In the genomic region with DNA sequence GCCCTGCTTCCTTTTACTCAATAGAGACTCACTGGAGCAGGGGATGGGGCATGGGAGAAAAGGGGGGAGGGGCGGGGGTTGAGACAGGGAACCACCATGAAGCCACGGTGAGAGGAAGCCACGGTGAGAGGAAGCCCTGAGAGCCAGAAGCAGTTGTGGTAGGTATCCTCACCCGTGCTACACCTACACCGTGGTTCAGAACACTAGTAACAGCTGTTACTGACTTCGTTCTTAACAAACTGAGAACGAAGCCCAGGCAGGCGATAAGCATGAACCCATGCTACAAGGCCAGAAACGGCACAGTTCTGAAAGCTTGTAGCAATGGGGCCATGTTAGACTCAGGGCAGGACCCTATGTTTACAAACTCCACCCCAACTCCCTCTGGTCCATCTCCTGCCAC, we compare ENCODE assay signal across 18 mouse cellular contexts. TPM values are rescaled to one million over a fixed set of nuclear protein-coding genes. Genes with fewer than 3 reads are reported as not detected.
DNase-seq lines count a peak whose midpoint lies in the region; ATAC-seq lines count a peak whose summit lies in the region.
"Had no signal": no experiment of that assay in that cellular context is flagged by ENCODE, and none has a peak within 500 bp of the region (broad histone marks: within the 10 kb centered on the region; RNA-seq: fewer than 3 reads in every experiment).

No protein-coding gene starts in this region.

- ATAC-seq in heart, embryonic 16.5 days (replicated peaks; ENCODE audit: extremely low read depth, insufficient read depth, low FRiP score), result no peak
- ATAC-seq in lung, embryonic 16.5 days (ENCODE audit: low read depth), result no peak
- no peak for ATAC-seq in limb, embryonic 12.5 days (ENCODE audit: insufficient number of reproducible peaks, insufficient read depth, low FRiP score, low TSS enrichment, low read depth)
- no peak for ATAC-seq in megakaryocyte progenitor cell, adult 5-6 weeks (replicated peaks; ENCODE audit: poor library complexity)
- ATAC-seq: activated CD4-positive, CD25-positive, alpha-beta regulatory T cell, adult 4 months; midbrain, embryonic 13.5 days had no signal

- peaks cover 14% of the 10 kb centered on the region for H3K4me1 ChIP-seq in heart, embryonic 16.5 days (ENCODE audit: control insufficient read depth, insufficient read depth, low read length)
- peaks cover 25% of the 10 kb centered on the region for H3K4me1 ChIP-seq in lung, embryonic 16.5 days (replicated peaks; ENCODE audit: control insufficient read depth, insufficient read depth, low read length)
- H3K4me1 ChIP-seq in limb, embryonic 12.5 days (replicated peaks), result peaks cover 37% of the 10 kb centered on the region
- H3K4me1 ChIP-seq: forebrain, embryonic 12.5 days; midbrain, embryonic 13.5 days had no signal

- no peak overlapping the region for H3K4me2 ChIP-seq in heart, embryonic 16.5 days (ENCODE audit: low read depth, low read length)
- no peak overlapping the region for H3K4me2 ChIP-seq in lung, embryonic 16.5 days (ENCODE audit: low read depth, low read length)
- H3K4me2 ChIP-seq in limb, embryonic 12.5 days, result no peak overlapping the region
- H3K4me2 ChIP-seq: forebrain, embryonic 12.5 days; midbrain, embryonic 13.5 days; neural tube, embryonic 15.5 days had no signal

- H3K36me3 ChIP-seq in heart, embryonic 16.5 days (ENCODE audit: control insufficient read depth, insufficient read depth), result no peaks in the 10 kb centered on the region
- H3K36me3 ChIP-seq in lung, embryonic 16.5 days (ENCODE audit: control insufficient read depth, insufficient read depth, low read length), result peaks cover 2% of the 10 kb centered on the region; the same call in 1 of the 2 replicates
- peaks cover 54% of the 10 kb centered on the region for H3K36me3 ChIP-seq in limb, embryonic 12.5 days
- H3K36me3 ChIP-seq: forebrain, embryonic 12.5 days; midbrain, embryonic 13.5 days; neural tube, embryonic 15.5 days had no signal

- no peak overlapping the region for H3K9ac ChIP-seq in heart, embryonic 16.5 days (ENCODE audit: low read length)
- H3K9ac ChIP-seq in lung, embryonic 16.5 days (ENCODE audit: low read length), result no peak overlapping the region
- H3K9ac ChIP-seq in limb, embryonic 12.5 days (replicated peaks), result no peak overlapping the region
- H3K9ac ChIP-seq: forebrain, embryonic 12.5 days; liver, embryonic 14.5 days; midbrain, embryonic 13.5 days; neural tube, embryonic 15.5 days had no signal

- WGBS in heart, embryonic 16.5 days, result 79% methylated on average over 9 of the region's 9 CpGs
- WGBS in lung, embryonic 16.5 days, result 73% methylated on average over 9 of the region's 9 CpGs
- 86% methylated on average over 9 of the region's 9 CpGs for WGBS in limb, embryonic 12.5 days

- no peaks in the 10 kb centered on the region for H3K27me3 ChIP-seq in heart, embryonic 16.5 days (ENCODE audit: control insufficient read depth, insufficient read depth, low read length)
- H3K27me3 ChIP-seq in lung, embryonic 16.5 days (ENCODE audit: control insufficient read depth, insufficient read depth, low read depth, low read length), result no peaks in the 10 kb centered on the region
- no peaks in the 10 kb centered on the region for H3K27me3 ChIP-seq in limb, embryonic 12.5 days
- H3K27me3 ChIP-seq: forebrain, embryonic 12.5 days; neural tube, embryonic 15.5 days; Patski had no signal

- DNase-seq in heart, postnatal 25 days (ENCODE audit: low spot score), result no peak
- DNase-seq in lung, postnatal 14 days, result no peak
- no peak for DNase-seq in frontal cortex, adult 2 months (ENCODE audit: extremely low spot score in 1 of 2, low spot score in 1 of 2)
- DNase-seq: adrenal gland, postnatal 14 days; cerebellum, adult 18-20 months; kidney, adult 8-10 months; right cerebral cortex, postnatal 4 days; thymus, adult 18-20 months had no signal

- no peaks in the 10 kb centered on the region for H3K9me3 ChIP-seq in heart, embryonic 16.5 days (replicated peaks; ENCODE audit: control insufficient read depth, low read length)
- no peaks in the 10 kb centered on the region for H3K9me3 ChIP-seq in lung, embryonic 16.5 days (ENCODE audit: control insufficient read depth, low read length)
- H3K9me3 ChIP-seq in limb, embryonic 12.5 days, result no peaks in the 10 kb centered on the region
- H3K9me3 ChIP-seq: forebrain, embryonic 12.5 days; midbrain, embryonic 13.5 days; neural tube, embryonic 15.5 days had no signal

- no peak overlapping the region for H3K4me3 ChIP-seq in heart, embryonic 16.5 days (ENCODE audit: low read length)
- no peak overlapping the region for H3K4me3 ChIP-seq in lung, embryonic 16.5 days (ENCODE audit: low read length)
- H3K4me3 ChIP-seq in limb, embryonic 12.5 days (replicated peaks), result no peak overlapping the region
- H3K4me3 ChIP-seq: forebrain, embryonic 12.5 days; midbrain, embryonic 13.5 days; neural tube, embryonic 15.5 days had no signal

- H3K27ac ChIP-seq in heart, embryonic 16.5 days (ENCODE audit: low read length), result peak overlapping the region; percentile 59; the same call in 1 of the 2 replicates
- H3K27ac ChIP-seq in lung, embryonic 16.5 days (ENCODE audit: low read length), result peak overlapping the region; percentile 57; the same call in 1 of the 2 replicates
- H3K27ac ChIP-seq in limb, embryonic 12.5 days, result 0 out of 2 replicates have a peak overlapping the region, but pooled peaks have one; percentile 45
- H3K27ac ChIP-seq: forebrain, embryonic 12.5 days; liver, embryonic 14.5 days; midbrain, embryonic 13.5 days; neural tube, embryonic 15.5 days had no signal

- intact Hi-C loops in heart, postnatal 25 days (cut with DNase I), result no loop called here

RNA-seq across cellular contexts. Expression of a gene that starts 9.6 kb away (rescaled TPM):
- polyA plus RNA-seq in heart, embryonic 16.5 days (2015; fragmentation: Nextera tagmentation; extraction: Ambion mirVana), result 42.2 and 43.6 TPM in 2 replicates
- 1 to 10 TPM; 5.3 to 6.5 TPM for total RNA-seq in heart, postnatal 25 days (2021)
- polyA plus RNA-seq in lung, embryonic 16.5 days (2015; fragmentation: Nextera tagmentation; extraction: Ambion mirVana), result 102 and 106 TPM in 2 replicates
- polyA plus RNA-seq in limb, embryonic 12.5 days (2016; fragmentation: Nextera tagmentation; extraction: Ambion mirVana), result 81.9 and 83.7 TPM in 2 replicates
- 4.1 and 5.2 TPM in 2 replicates for polyA plus RNA-seq in frontal cortex, adult 2 months (2012; rRNA removed)
- total RNA-seq in megakaryocyte progenitor cell, adult 5-6 weeks (2015), result 0.05 and 0.12 TPM in 2 replicates
- 0.44 TPM in 1 of 2 replicates, not detected in the other for total RNA-seq in megakaryocyte progenitor cell, adult 5-6 weeks (2017)

RNA-seq across cellular contexts. Expression of a gene that starts 52.9 kb away (rescaled TPM):
- polyA plus RNA-seq in heart, embryonic 16.5 days (2015; fragmentation: Nextera tagmentation; extraction: Ambion mirVana), result 31.6 and 40.3 TPM in 2 replicates
- total RNA-seq in heart, postnatal 25 days (2021), result 1 to 10 TPM; 8.4 to 9.2 TPM
- 50.8 and 56.4 TPM in 2 replicates for polyA plus RNA-seq in lung, embryonic 16.5 days (2015; fragmentation: Nextera tagmentation; extraction: Ambion mirVana)
- 77.2 and 77.8 TPM in 2 replicates for polyA plus RNA-seq in limb, embryonic 12.5 days (2016; fragmentation: Nextera tagmentation; extraction: Ambion mirVana)
- 14.8 and 16.1 TPM in 2 replicates for polyA plus RNA-seq in frontal cortex, adult 2 months (2012; rRNA removed)
- total RNA-seq in megakaryocyte progenitor cell, adult 5-6 weeks (2015), result 57.6 and 66.0 TPM in 2 replicates
- total RNA-seq in megakaryocyte progenitor cell, adult 5-6 weeks (2017), result 125 and 169 TPM in 2 replicates
